Mouse (Mus musculus): ENCODE measurements around the gene Gm49661. TPM values are rescaled to one million over a fixed set of nuclear protein-coding genes. Genes with fewer than 3 reads are reported as not detected.

Gm49661 gene
- polyA plus RNA-seq, 1 experiment: 477 TPM

- H3K4me1 ChIP-seq (ENCODE audit: control insufficient read depth, insufficient read depth, low read length): peaks cover 49% of the 10 kb centered on the region
- no peak for TF ChIP-seq CTCF (IDR thresholded peaks at IDR 0.05; ENCODE audit: control insufficient read depth, insufficient read depth, insufficient replicate concordance, low read depth, low read length)
- no peak for TF ChIP-seq POLR2A (IDR thresholded peaks at IDR 0.05; ENCODE audit: control insufficient read depth, low read depth, low read length)
- H3K36me3 ChIP-seq (ENCODE audit: control insufficient read depth, insufficient read depth, low read length): no peaks in the 10 kb centered on the region
- no peaks in the 10 kb centered on the region; the same call in 1 of the 2 replicates for H3K27me3 ChIP-seq (ENCODE audit: control insufficient read depth, insufficient read depth, low read length)
- no peak overlapping the region for H3K27ac ChIP-seq (ENCODE audit: control insufficient read depth, insufficient read depth, low read depth, low read length)
- H3K4me3 ChIP-seq (ENCODE audit: control insufficient read depth, low read depth, low read length): no peak overlapping the region
These were observed 13.3 kb upstream of the Gm49661 start for GRCm38 (mm10) chr8:84982499-84983011.

GRCm38 (mm10) chr8:84981644-84982498 lies 12.6 kb upstream of the Gm49661 start:
- Histone ChIP-seq H3K4me3 (ENCODE audit: control insufficient read depth, low read depth, low read length) (no peak overlapping the region), H3K36me3 (ENCODE audit: control insufficient read depth, insufficient read depth, low read length) (no peaks in the 10 kb centered on the region), H3K4me1 (ENCODE audit: control insufficient read depth, insufficient read depth, low read length) (peaks cover 56% of the 10 kb centered on the region), H3K27me3 (ENCODE audit: control insufficient read depth, insufficient read depth, low read length) (no peaks in the 10 kb centered on the region; the same call in 1 of the 2 replicates), H3K27ac (ENCODE audit: control insufficient read depth, insufficient read depth, low read depth, low read length) (no peak overlapping the region)
- TF ChIP-seq CTCF (IDR thresholded peaks at IDR 0.05; ENCODE audit: control insufficient read depth, insufficient read depth, insufficient replicate concordance, low read depth, low read length): no peak

GRCm38 (mm10) chr8:84980622-84981358 lies 11.6 kb upstream of the Gm49661 start:
- Histone ChIP-seq H3K27me3 (ENCODE audit: control insufficient read depth, insufficient read depth, low read length) (no peaks in the 10 kb centered on the region; the same call in 1 of the 2 replicates), H3K36me3 (ENCODE audit: control insufficient read depth, insufficient read depth, low read length) (no peaks in the 10 kb centered on the region), H3K4me3 (ENCODE audit: control insufficient read depth, low read depth, low read length) (peak overlapping the region; percentile 85), H3K4me1 (ENCODE audit: control insufficient read depth, insufficient read depth, low read length) (peaks cover 61% of the 10 kb centered on the region), H3K27ac (ENCODE audit: control insufficient read depth, insufficient read depth, low read depth, low read length) (no peak overlapping the region)
- TF ChIP-seq CTCF (IDR thresholded peaks at IDR 0.05; ENCODE audit: control insufficient read depth, insufficient read depth, insufficient replicate concordance, low read depth, low read length): no peak
- no peak for TF ChIP-seq POLR2A (IDR thresholded peaks at IDR 0.05; ENCODE audit: control insufficient read depth, low read depth, low read length)

GRCm38 (mm10) chr8:84979599-84980421 lies 10.6 kb upstream of the Gm49661 start:
- peaks cover 61% of the 10 kb centered on the region for H3K4me1 ChIP-seq (ENCODE audit: control insufficient read depth, insufficient read depth, low read length)

GRCm38 (mm10) chr8:84978248-84978940 lies 9.2 kb upstream of the Gm49661 start, which contains the start of gene Junb:
Gene Junb (minus strand): TSS chr8:84978718.
- H3K27ac ChIP-seq (ENCODE audit: control insufficient read depth, insufficient read depth, low read depth, low read length): peak within 1 kb of the TSS; percentile 82
- no peaks in the 10 kb centered on the region for H3K36me3 ChIP-seq (ENCODE audit: control insufficient read depth, insufficient read depth, low read length)
- H3K27me3 ChIP-seq (ENCODE audit: control insufficient read depth, insufficient read depth, low read length): no peaks in the 10 kb centered on the region; the same call in 1 of the 2 replicates
- H3K4me1 ChIP-seq (ENCODE audit: control insufficient read depth, insufficient read depth, low read length): peaks cover 59% of the 10 kb centered on the region
- TF ChIP-seq CTCF (IDR thresholded peaks at IDR 0.05; ENCODE audit: control insufficient read depth, insufficient read depth, insufficient replicate concordance, low read depth, low read length) (no peak), POLR2A (IDR thresholded peaks at IDR 0.05; ENCODE audit: control insufficient read depth, low read depth, low read length) (peak; percentile 96)
- H3K4me3 ChIP-seq (ENCODE audit: control insufficient read depth, low read depth, low read length): peak within 1 kb of the TSS; percentile 85

More at GRCm38 (mm10) chr8:84979599-84980421, 10.6 kb upstream of the Gm49661 start:
- no peak for TF ChIP-seq POLR2A (IDR thresholded peaks at IDR 0.05; ENCODE audit: control insufficient read depth, low read depth, low read length)
- no peak for TF ChIP-seq CTCF (IDR thresholded peaks at IDR 0.05; ENCODE audit: control insufficient read depth, insufficient read depth, insufficient replicate concordance, low read depth, low read length)
- Histone ChIP-seq H3K36me3 (ENCODE audit: control insufficient read depth, insufficient read depth, low read length) (no peaks in the 10 kb centered on the region), H3K27me3 (ENCODE audit: control insufficient read depth, insufficient read depth, low read length) (no peaks in the 10 kb centered on the region; the same call in 1 of the 2 replicates), H3K27ac (ENCODE audit: control insufficient read depth, insufficient read depth, low read depth, low read length) (peak overlapping the region; percentile 80), H3K4me3 (ENCODE audit: control insufficient read depth, low read depth, low read length) (peak overlapping the region; percentile 85)
